Mouse (Mus musculus) heart, adult 2 months (tissue): ENCODE measurements around the gene Nek6.

Experiments used
- CTCF ChIP-seq: fragments of 200-600 bp; IDR thresholded peaks from 2 replicates; pipeline ENCODE4 v1.8.1; 2022; ENCODE audit warnings: antibody characterized with exemption, mild to moderate bottlenecking, moderate library complexity
- EP300 ChIP-seq: fragments of 200-500 bp; IDR thresholded peaks from 2 replicates; pipeline ENCODE4 v1.6.1; 2011; ENCODE audit warnings: low read depth, low read length, control low read depth; ENCODE audit not compliant: insufficient read depth

DNA sequence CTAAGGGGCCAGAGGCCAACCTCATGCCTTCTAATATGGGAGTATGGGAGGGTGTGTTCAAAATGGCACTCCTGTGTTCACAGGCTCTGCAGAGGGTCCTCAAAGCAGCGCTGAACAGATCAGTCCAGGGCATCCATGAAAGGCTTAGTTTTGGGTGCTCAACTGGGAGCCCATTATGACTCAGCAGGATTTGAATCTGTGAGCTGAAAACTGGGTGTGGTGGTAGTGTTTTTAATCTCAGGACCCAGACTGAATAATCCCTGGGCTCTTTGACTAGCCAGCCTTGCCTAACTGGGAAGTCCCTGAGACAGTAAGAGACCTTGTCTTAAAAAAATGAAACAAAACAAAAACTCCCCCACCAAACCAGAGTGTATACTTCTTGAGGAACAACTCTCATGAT is 4.3 kb upstream of the Nek6 start:
- TF ChIP-seq CTCF (no peak), EP300 (no peak)
